Mouse (Mus musculus) ES-Bruce4 (cell line): ENCODE data around the gene Dkk3. TPM values are rescaled to one million over a fixed set of nuclear protein-coding genes. Genes with fewer than 3 reads are reported as not detected.
"Not testable (repeated sequence)": the region's sequence is repeated elsewhere in the genome, so short reads cannot be mapped to it uniquely, and the experiment has no call there.

ENCODE experiments used
- H3K27ac ChIP-seq: 2 replicates; pipeline ENCODE4 v1.5.1; 2012; ENCODE audit warnings: low read length, inconsistent platforms; ENCODE audit not compliant: insufficient read depth
- H3K27me3 ChIP-seq: 2 replicates; pipeline ENCODE4 v1.6.1; 2012; ENCODE audit warnings: mild to moderate bottlenecking, low read length, inconsistent platforms; ENCODE audit not compliant: control insufficient read depth, poor library complexity, insufficient read depth, severe bottlenecking
- H3K36me3 ChIP-seq: 2 replicates; pipeline ENCODE4 v1.6.1; 2012; ENCODE audit warnings: inconsistent platforms, mild to moderate bottlenecking, low read length, moderate library complexity; ENCODE audit not compliant: control insufficient read depth, poor library complexity, insufficient read depth, severe bottlenecking
- H3K4me1 ChIP-seq: one replicate; pipeline ENCODE4 v1.8.1; 2011; ENCODE audit warnings: low read length; ENCODE audit not compliant: control insufficient read depth, insufficient read depth
- H3K4me3 ChIP-seq: 2 replicates; pipeline ENCODE4 v1.5.1; 2011; ENCODE audit warnings: low read depth, mild to moderate bottlenecking, low read length
- H3K9ac ChIP-seq: 2 replicates; pipeline ENCODE4 v1.6.1; 2012; ENCODE audit warnings: low read depth, mild to moderate bottlenecking, inconsistent platforms; ENCODE audit not compliant: poor library complexity, severe bottlenecking
- H3K9me3 ChIP-seq: replicated peaks from 2 replicates; pipeline ENCODE4 v1.6.1; 2012; ENCODE audit warnings: mild to moderate bottlenecking, low read length, inconsistent platforms; ENCODE audit not compliant: control insufficient read depth, poor library complexity, insufficient read depth, severe bottlenecking
- CTCF ChIP-seq: IDR thresholded peaks from one replicate; pipeline ENCODE4 v1.8.1; 2011; ENCODE audit warnings: low read depth, low read length
- EP300 ChIP-seq: IDR thresholded peaks from 2 replicates; pipeline ENCODE4 v1.6.1; 2011; ENCODE audit warnings: low read depth, low read length; ENCODE audit not compliant: insufficient read depth
- POLR2A ChIP-seq: IDR thresholded peaks from one replicate; pipeline ENCODE4 v1.8.1; 2011; ENCODE audit warnings: low read length; ENCODE audit not compliant: insufficient read depth
- polyA plus RNA-seq: library from polyadenylated mRNA; stranded (reverse); fragments of >200 nt; gene quantifications from 2 replicates; pipeline ENCODE4 v1.2.4, GENCODE M21; 2011; ENCODE audit warnings: low read depth; ENCODE audit not compliant: missing spikeins, insufficient read depth, insufficient read length

The Dkk3 gene
- polyA plus RNA-seq, 1 experiment, result 4.6 TPM

GRCm38 (mm10) chr7:112117501-112117900, 41.4 kb downstream of the Dkk3 start:
- TF ChIP-seq EP300 (no peak), POLR2A (no peak), CTCF (no peak)
- Histone ChIP-seq H3K4me1 (no peaks in the 10 kb centered on the region), H3K4me3 (no peak overlapping the region), H3K36me3 (no peaks in the 10 kb centered on the region), H3K9ac (no peak overlapping the region), H3K9me3 (no peaks in the 10 kb centered on the region), H3K27ac (no peak overlapping the region), H3K27me3 (no peaks in the 10 kb centered on the region)

- Histone ChIP-seq H3K9ac (no peak overlapping the region), H3K9me3 (no peaks in the 10 kb centered on the region), H3K27ac (no peak overlapping the region), H3K36me3 (peaks cover 7% of the 10 kb centered on the region), H3K4me3 (no peak overlapping the region), H3K27me3 (no peaks in the 10 kb centered on the region), H3K4me1 (peaks cover 3% of the 10 kb centered on the region)
- no peak for TF ChIP-seq CTCF
- TF ChIP-seq EP300, result no peak
- TF ChIP-seq POLR2A, result no peak
Observed at GRCm38 (mm10) chr7:112110638-112111372, 48.1 kb downstream of the Dkk3 start.

DNA sequence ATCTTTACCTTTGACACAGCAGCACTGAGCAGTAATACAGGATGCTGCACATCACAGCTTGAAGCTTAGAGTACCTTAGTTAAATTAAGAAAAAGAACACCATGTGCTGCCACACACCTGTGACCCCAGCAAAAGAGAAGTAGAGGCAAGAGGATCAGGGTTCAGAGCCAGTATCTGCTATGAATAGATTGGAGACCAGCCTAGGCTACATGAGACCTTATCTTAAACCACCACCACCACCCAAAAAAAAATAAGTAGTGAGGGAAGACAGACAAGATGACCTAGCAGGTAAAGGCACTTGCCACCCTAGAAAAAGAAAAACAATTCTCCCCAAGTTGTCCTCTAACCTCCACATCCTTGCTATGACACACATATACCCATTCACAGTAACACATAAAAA, 50.1 kb downstream of the Dkk3 start:
- Histone ChIP-seq H3K9me3 (no peaks in the 10 kb centered on the region), H3K9ac (no peak overlapping the region), H3K4me3 (no peak overlapping the region), H3K4me1 (peaks cover 3% of the 10 kb centered on the region), H3K36me3 (peaks cover 9% of the 10 kb centered on the region), H3K27ac (no peak overlapping the region), H3K27me3 (no peaks in the 10 kb centered on the region)
- TF ChIP-seq EP300 (no peak), CTCF (no peak), POLR2A (no peak)

- peaks cover 11% of the 10 kb centered on the region for H3K36me3 ChIP-seq
- no peak overlapping the region for H3K4me3 ChIP-seq
- H3K4me1 ChIP-seq, result no peaks in the 10 kb centered on the region
- TF ChIP-seq POLR2A (no peak), CTCF (no peak), EP300 (no peak)
- H3K9ac ChIP-seq, result no peak overlapping the region
- H3K27ac ChIP-seq, result no peak overlapping the region
- no peaks in the 10 kb centered on the region for H3K27me3 ChIP-seq
- H3K9me3 ChIP-seq, result no peaks in the 10 kb centered on the region
Observed at GRCm38 (mm10) chr7:112103816-112104215, 55.0 kb downstream of the Dkk3 start.

- Histone ChIP-seq H3K36me3 (peaks cover 8% of the 10 kb centered on the region), H3K9ac (no peak overlapping the region), H3K27ac (no peak overlapping the region), H3K4me3 (no peak overlapping the region), H3K9me3 (no peaks in the 10 kb centered on the region), H3K27me3 (no peaks in the 10 kb centered on the region), H3K4me1 (no peaks in the 10 kb centered on the region)
- TF ChIP-seq POLR2A, result no peak
- TF ChIP-seq EP300, result no peak
- no peak for TF ChIP-seq CTCF
Observed at GRCm38 (mm10) chr7:112102933-112103332, 55.9 kb downstream of the Dkk3 start.

- TF ChIP-seq EP300 (no peak), CTCF (no peak), POLR2A (no peak)
- no peak overlapping the region for H3K27ac ChIP-seq
- no peaks in the 10 kb centered on the region for H3K9me3 ChIP-seq
- H3K4me1 ChIP-seq, result peaks cover 3% of the 10 kb centered on the region
- no peaks in the 10 kb centered on the region for H3K27me3 ChIP-seq
- H3K9ac ChIP-seq, result no peak overlapping the region
- H3K4me3 ChIP-seq, result no peak overlapping the region
- H3K36me3 ChIP-seq, result peaks cover 6% of the 10 kb centered on the region
Observed at GRCm38 (mm10) chr7:112100887-112101286, 58.0 kb downstream of the Dkk3 start.

DNA sequence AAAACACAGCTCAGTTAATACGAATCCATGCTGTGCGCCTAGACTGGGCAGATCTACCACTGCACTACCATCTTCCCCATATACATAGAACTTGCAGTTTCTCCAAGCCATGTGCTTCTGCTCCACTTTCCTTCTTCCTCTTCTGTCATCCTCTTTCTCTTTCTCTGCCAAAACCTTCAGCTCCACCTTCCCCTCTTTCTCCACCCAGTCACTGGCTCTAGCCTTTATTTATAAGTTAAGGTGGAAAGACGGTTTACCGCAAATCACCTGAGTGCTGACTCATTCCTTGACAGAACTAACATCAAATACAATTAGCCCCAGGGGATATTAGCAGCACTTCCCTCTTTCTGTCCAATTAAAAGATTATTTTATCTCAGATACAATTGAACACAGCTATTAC, 63.9 kb downstream of the Dkk3 start:
- not testable (repeated sequence) for H3K4me1 ChIP-seq, H3K9me3 ChIP-seq, H3K9ac ChIP-seq, H3K27ac ChIP-seq, H3K4me3 ChIP-seq, H3K27me3 ChIP-seq
- peaks cover 13% of the 10 kb centered on the region for H3K36me3 ChIP-seq
